In the genomic region with DNA sequence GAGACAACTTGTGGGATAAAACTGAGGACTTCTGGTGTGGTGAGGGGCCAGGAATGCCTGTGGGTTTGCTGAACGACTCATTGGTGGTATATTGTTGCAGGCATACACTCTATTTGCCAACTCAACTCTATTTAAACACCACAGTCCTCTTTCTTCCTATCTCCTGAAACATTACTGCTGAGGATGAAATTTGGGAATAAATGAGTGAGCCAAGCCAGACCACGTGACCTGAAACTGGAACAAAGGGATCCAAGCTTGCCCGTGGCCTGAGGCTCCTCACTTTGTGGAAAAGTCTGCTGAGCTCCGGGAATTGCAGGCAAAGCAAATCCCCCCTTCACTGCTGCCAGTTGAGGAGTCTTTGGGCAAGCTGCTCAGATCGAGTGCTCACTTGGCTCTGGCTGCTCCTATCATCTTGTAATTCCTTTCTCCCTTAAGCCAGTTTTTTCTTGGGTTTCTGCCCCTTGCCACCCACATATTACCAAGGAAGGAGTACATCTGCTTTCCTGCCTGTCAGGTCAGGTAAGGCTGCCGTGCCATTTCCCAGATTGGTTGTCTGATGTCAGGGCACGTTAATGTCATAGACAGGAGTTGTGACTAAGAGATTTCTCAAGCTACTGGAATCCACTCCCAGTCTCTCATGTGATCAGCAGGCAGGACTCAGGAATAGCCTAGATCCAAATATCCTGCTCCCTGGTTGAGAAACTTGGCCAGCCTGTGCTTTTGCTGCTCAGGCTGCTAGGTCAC, we compare ENCODE assay signal across 9 mouse cellular contexts. TPM values are rescaled to one million over a fixed set of nuclear protein-coding genes. Genes with fewer than 3 reads are reported as not detected.
DNase-seq lines count a peak whose midpoint lies in the region; TF ChIP-seq lines count a peak whose summit lies in the region.
"Had no signal": no experiment of that assay in that cellular context is flagged by ENCODE, and none has a peak within 500 bp of the region (broad histone marks: within the 10 kb centered on the region; RNA-seq: fewer than 3 reads in every experiment).

No protein-coding gene starts in this region.

- no peak overlapping the region for H3K4me3 ChIP-seq in myocyte
- H3K4me3 ChIP-seq: liver, embryonic 15.5 days had no signal

- H3K36me3 ChIP-seq in myocyte (ENCODE audit: control insufficient read depth, insufficient read depth), result no peaks in the 10 kb centered on the region
- H3K36me3 ChIP-seq: liver, embryonic 15.5 days had no signal

- H3K27me3 ChIP-seq in myocyte (ENCODE audit: control insufficient read depth, insufficient read depth, insufficient read length), result no peaks in the 10 kb centered on the region
- H3K27me3 ChIP-seq: liver, embryonic 15.5 days had no signal

- peak; percentile 10 for DNase-seq in adrenal gland, adult 2 months
- DNase-seq in adrenal gland, postnatal 25 days, result no peak
- DNase-seq in layer of hippocampus, adult 9-11 months, result peak; percentile 15
- no peak for DNase-seq in layer of hippocampus, adult 9-10 months (ENCODE audit: low spot score)
- peak; percentile 43 to 46 for DNase-seq in cerebellum, postnatal 14 days
- no peak for DNase-seq in natural killer cell, adult 2 months (ENCODE audit: low spot score in 2 of 2)
- DNase-seq in neural tube, embryonic 10.5 days (ENCODE audit: extremely low spot score, low spot score), result no peak

- H3K4me2 ChIP-seq in myocyte (ENCODE audit: low read depth), result peak overlapping the region; percentile 71
- H3K4me2 ChIP-seq: liver, embryonic 15.5 days had no signal

- H3ac ChIP-seq in myocyte (ENCODE audit: control insufficient read depth, insufficient read length), result no peak overlapping the region

- H3K79me2 ChIP-seq in myocyte (ENCODE audit: control insufficient read depth, insufficient read depth), result no peaks in the 10 kb centered on the region

- TF ChIP-seq POLR2A in myocyte (IDR thresholded peaks at IDR 0.05; ENCODE audit: insufficient read length, low read depth), result no peak

TF ChIP-seq in myocyte, 11 proteins besides CTCF, POLR2A, EP300 and RAD21:
- TF ChIP-seq USF1 (IDR thresholded peaks at IDR 0.05; ENCODE audit: low read depth), result peak; percentile 88
- no peak for TF ChIP-seq MYOG (IDR thresholded peaks at IDR 0.05; ENCODE audit: control insufficient read depth in 1 of 3, insufficient read depth in 1 of 3, insufficient read length in 2 of 3, low read depth in 2 of 3)
- no peak for TF ChIP-seq TCF12 (IDR thresholded peaks at IDR 0.05; ENCODE audit: insufficient read depth, poor library complexity, severe bottlenecking)

RNA-seq across cellular contexts. Expression of a gene that starts 16.5 kb away (rescaled TPM):
- total RNA-seq in adrenal gland, adult 2 months (2021), result 1 to 10 TPM; 7.1 to 8.7 TPM
- polyA plus RNA-seq in adrenal gland, adult 2 months (2012; rRNA removed), result 38.0 and 43.0 TPM in 2 replicates
- 4.6 and 7.0 TPM in 2 replicates for total RNA-seq in adrenal gland, postnatal 25 days (2021)
- 67.5 TPM for polyA plus RNA-seq in myocyte (2012; fragmentation: generic; extraction: Trizol)

RNA-seq across cellular contexts. Expression of a gene that starts 29.4 kb away (rescaled TPM):
- total RNA-seq in adrenal gland, adult 2 months (2021), result 10 to 100 TPM; 21.7 to 23.5 TPM
- polyA plus RNA-seq in adrenal gland, adult 2 months (2012; rRNA removed), result 26.1 and 37.8 TPM in 2 replicates
- total RNA-seq in adrenal gland, postnatal 25 days (2021), result 20.7 and 27.3 TPM in 2 replicates
- 32.6 TPM for polyA plus RNA-seq in myocyte (2012; fragmentation: generic; extraction: Trizol)

RNA-seq across cellular contexts. Expression of a gene that starts 29.5 kb away (rescaled TPM):
- 100 to 1,000 TPM in 1 of 2 experiments, 10 to 100 TPM in 1; 55.1 to 112 TPM for total RNA-seq in adrenal gland, adult 2 months (2021)
- 170 and 218 TPM in 2 replicates for polyA plus RNA-seq in adrenal gland, adult 2 months (2012; rRNA removed)
- 98.4 and 113 TPM in 2 replicates for total RNA-seq in adrenal gland, postnatal 25 days (2021)
- 116 TPM for polyA plus RNA-seq in myocyte (2012; fragmentation: generic; extraction: Trizol)

RNA-seq across cellular contexts. Expression of a gene that starts 46.9 kb away (rescaled TPM):
- total RNA-seq in adrenal gland, adult 2 months (2021), result 1 to 10 TPM; 8.8 to 9.6 TPM
- 11.1 and 12.9 TPM in 2 replicates for polyA plus RNA-seq in adrenal gland, adult 2 months (2012; rRNA removed)
- 9.3 and 9.4 TPM in 2 replicates for total RNA-seq in adrenal gland, postnatal 25 days (2021)
- polyA plus RNA-seq in myocyte (2012; fragmentation: generic; extraction: Trizol), result 12.5 TPM

RNA-seq across cellular contexts. Expression of a gene that starts 48.1 kb away (rescaled TPM):
- under 1 TPM in 1 of 2 experiments, not detected in 1; 0.32 TPM for total RNA-seq in adrenal gland, adult 2 months (2021)
- 0.11 TPM in 1 of 2 replicates, not detected in the other for polyA plus RNA-seq in adrenal gland, adult 2 months (2012; rRNA removed)
- not detected in 2 replicates for total RNA-seq in adrenal gland, postnatal 25 days (2021)
- not detected for polyA plus RNA-seq in myocyte (2012; fragmentation: generic; extraction: Trizol)

Comparison
In these comparisons a context has a peak if more than half of its experiments do, and no peak if none do; other contexts are left out.
1. DNase-seq: peak in adrenal gland, adult 2 months (single experiment), layer of hippocampus, adult 9-11 months (single experiment) and cerebellum, postnatal 14 days (2 of 2); none in adrenal gland, postnatal 25 days (single experiment), layer of hippocampus, adult 9-10 months (single experiment), natural killer cell, adult 2 months (0 of 2) and neural tube, embryonic 10.5 days (single experiment).